Mouse (Mus musculus) adrenal gland, adult 10 weeks (tissue): Measurements from ENCODE around the gene Olfr187. TPM values are rescaled to one million over a fixed set of nuclear protein-coding genes. Genes with fewer than 3 reads are reported as not detected.

Source experiments
- polyA plus RNA-seq: library from polyadenylated mRNA; stranded (reverse); fragments of 350-450 nt; fragmentation: Illumina TruSeq; extraction: RNeasy Lipid Tissue Mini Kit (QIAGEN cat#74804); gene quantifications from one replicate; pipeline ENCODE4 v1.2.3, GENCODE M21; 2014; ENCODE audit warnings: low read depth, low replicate concordance

The Olfr187 gene
- not detected for polyA plus RNA-seq

DNA sequence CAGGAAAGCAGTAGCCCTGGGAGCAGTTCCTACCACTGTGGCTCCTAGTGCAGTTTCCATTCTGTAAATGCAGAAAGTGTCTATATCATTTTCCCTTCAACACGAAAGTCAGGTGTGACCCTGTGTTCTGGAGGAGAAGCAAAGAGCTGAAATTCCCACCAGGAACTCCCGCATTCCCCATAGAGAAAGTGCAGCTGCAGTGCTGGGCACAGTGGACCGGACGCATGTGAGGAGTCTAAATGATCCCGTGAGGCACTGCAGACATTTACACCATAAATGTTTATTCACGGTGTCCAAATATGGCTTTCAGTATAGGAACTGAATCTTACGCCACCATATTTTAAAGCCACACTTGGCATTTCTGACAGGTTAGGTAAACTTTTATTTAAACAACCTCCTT, at the start of gene Olfr187:
TSS of gene Olfr187 (minus strand) at position 58 of the 400 bp plus-strand sequence.

DNA sequence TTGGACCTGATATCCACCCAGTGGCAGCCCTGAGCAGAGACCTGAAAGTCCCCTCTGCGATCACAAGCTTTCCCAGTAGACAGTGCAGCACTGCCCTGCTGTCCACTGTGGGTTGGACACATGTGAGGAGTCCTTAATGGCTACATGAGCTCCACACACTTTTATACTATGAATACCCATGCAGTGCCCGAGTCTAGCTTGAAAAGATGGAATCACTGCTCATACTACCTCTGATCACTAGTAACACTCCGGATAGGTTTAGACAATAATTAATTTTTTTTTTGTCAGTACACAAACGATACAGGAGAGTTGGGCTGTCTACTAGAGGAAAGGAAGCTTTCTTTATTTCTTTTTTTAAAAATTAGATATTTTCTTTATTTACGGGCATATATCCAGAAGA, 38.3 kb upstream of the Olfr187 start, which contains the start of gene Olfr190:
TSS of gene Olfr190 (minus strand) at position 101 of the 400 bp plus-strand sequence.

DNA sequence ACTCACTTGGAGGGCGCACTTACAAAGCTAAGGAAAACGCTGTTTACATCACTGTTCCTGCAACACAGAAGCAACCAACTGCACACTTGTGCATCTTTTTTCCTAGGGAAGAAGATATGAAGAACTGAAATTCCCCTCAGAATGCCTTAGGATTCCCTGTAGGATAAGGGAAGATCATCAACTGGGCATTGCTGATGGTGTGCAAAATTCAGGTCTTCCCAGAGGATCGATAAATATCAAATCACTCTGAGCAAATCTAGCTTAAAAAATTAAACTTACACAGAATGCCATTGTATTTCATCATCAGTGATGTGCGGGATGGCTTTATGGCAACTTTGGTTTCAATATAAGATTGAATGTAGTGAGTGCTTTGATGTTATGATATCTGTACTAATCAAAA, 9.4 kb downstream of the Olfr187 start, which contains the start of gene Olfr186:
TSS of gene Olfr186 (minus strand) at position 101 of the 400 bp plus-strand sequence.

DNA sequence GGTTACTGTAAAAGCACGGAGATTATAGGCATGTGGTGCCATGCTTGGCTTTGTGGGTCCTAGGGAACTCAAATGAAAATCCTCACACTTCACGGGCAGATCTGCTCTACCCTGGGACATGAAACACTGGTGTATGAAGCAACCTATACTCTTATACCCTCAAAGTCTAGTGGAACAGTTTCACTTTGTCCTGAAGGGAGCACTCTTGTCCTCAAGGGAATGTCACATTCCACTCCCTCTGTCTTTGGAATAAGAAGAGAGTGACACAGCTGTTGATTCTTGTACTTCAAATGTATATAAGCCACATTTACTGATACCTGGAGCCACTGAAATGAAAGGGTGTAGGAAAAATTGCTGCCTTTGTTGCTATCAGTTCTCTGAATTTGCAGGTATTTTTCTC, 44.5 kb downstream of the Olfr187 start, which contains the start of gene Olfr183:
TSS of gene Olfr183 (plus strand) at position 301 of the 400 bp plus-strand sequence.

Other genes with a start within 250 kb of the Olfr187 start
- gene Olfr173, start 239.5 kb downstream of the Olfr187 start, polyA plus RNA-seq = not detected
- not detected for gene Olfr175-ps1, start 213.0 kb downstream of the Olfr187 start, polyA plus RNA-seq
- gene Olfr177, start 165.0 kb downstream of the Olfr187 start, polyA plus RNA-seq = not detected
- gene Olfr178, start 147.7 kb downstream of the Olfr187 start, polyA plus RNA-seq = not detected
- gene Olfr181, start 111.0 kb downstream of the Olfr187 start, polyA plus RNA-seq = not detected
- not detected for gene Olfr180, start 110.4 kb downstream of the Olfr187 start, polyA plus RNA-seq
- not detected for gene Olfr183, start 44.4 kb downstream of the Olfr187 start, polyA plus RNA-seq
- not detected for gene Olfr186, start 9.5 kb downstream of the Olfr187 start, polyA plus RNA-seq
- gene Olfr190, start 38.2 kb upstream of the Olfr187 start, polyA plus RNA-seq = not detected
- not detected for gene Olfr191, start 50.1 kb upstream of the Olfr187 start, polyA plus RNA-seq
- not detected for gene Olfr193, start 72.1 kb upstream of the Olfr187 start, polyA plus RNA-seq
- not detected for gene Olfr194, start 81.3 kb upstream of the Olfr187 start, polyA plus RNA-seq
- not detected for gene Olfr195, start 107.3 kb upstream of the Olfr187 start, polyA plus RNA-seq
- gene Olfr196, start 130.7 kb upstream of the Olfr187 start, polyA plus RNA-seq = not detected
- gene Olfr198, start 163.8 kb upstream of the Olfr187 start, polyA plus RNA-seq = not detected
- not detected for gene Olfr199, start 180.0 kb upstream of the Olfr187 start, polyA plus RNA-seq
- not detected for gene Olfr201, start 232.9 kb upstream of the Olfr187 start, polyA plus RNA-seq
- not detected for gene Olfr202, start 247.0 kb upstream of the Olfr187 start, polyA plus RNA-seq